Mouse (Mus musculus): ENCODE data around the gene Edc3. TPM values are rescaled to one million over a fixed set of nuclear protein-coding genes. Genes with fewer than 3 reads are reported as not detected.

Edc3 gene
- polyA plus RNA-seq, 1 experiment, result 0.69 TPM

DNA sequence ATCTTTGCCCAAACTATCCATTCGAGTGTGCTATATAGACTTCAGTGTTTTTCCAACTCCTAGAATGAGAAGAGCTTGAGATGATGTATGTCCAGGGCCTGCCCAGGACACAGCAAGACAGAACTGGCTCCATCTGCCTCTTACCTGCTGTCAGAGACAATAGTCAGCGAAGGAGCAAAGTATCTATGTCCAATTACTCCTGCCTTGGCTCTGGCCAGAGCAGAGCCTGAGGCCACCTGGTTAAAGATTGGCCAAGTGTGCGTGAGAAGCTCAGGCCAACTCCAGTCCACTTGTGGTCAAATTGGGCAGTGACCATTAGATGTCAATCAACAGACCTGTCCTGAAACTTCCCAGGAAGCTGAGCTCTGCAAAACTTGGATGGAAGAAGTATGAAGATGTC is 38.8 kb upstream of the Edc3 start:
- Histone ChIP-seq H3K27me3 (ENCODE audit: control insufficient read depth) (no peaks in the 10 kb centered on the region), H3K4me1 (ENCODE audit: control insufficient read depth) (peaks cover 5% of the 10 kb centered on the region), H3K36me3 (ENCODE audit: control insufficient read depth) (no peaks in the 10 kb centered on the region), H3K4me3 (replicated peaks) (no peak overlapping the region), H3K9me3 (ENCODE audit: control insufficient read depth, low read length) (no peaks in the 10 kb centered on the region)
- TF ChIP-seq TAL1 (IDR thresholded peaks at IDR 0.05; ENCODE audit: low read length) (no peak), GATA1 (IDR thresholded peaks at IDR 0.05; ENCODE audit: low read length) (no peak)

DNA sequence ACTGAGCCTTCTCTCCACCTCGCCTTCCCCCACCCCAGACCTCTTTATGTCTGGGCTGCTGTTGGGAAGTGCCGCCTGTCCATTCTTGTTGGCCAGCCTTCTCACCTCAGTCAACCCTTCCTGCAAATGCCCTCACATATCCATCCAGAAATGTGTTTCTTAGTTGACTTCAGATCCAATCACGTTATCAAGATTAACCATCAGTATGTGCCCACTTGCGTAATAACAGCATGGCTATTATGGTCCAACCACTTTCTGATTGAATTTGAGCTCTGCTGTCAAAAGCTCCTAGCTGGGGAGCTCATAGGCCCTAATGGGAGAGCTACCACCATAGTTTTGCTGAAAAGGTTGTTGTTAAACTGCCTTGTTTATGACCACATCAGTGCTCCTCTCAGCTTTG is 37.3 kb upstream of the Edc3 start:
- H3K4me3 ChIP-seq (replicated peaks), result no peak overlapping the region
- no peaks in the 10 kb centered on the region for H3K27me3 ChIP-seq (ENCODE audit: control insufficient read depth)
- H3K9me3 ChIP-seq (ENCODE audit: control insufficient read depth, low read length), result no peaks in the 10 kb centered on the region
- TF ChIP-seq TAL1 (IDR thresholded peaks at IDR 0.05; ENCODE audit: low read length), result no peak
- no peak for TF ChIP-seq GATA1 (IDR thresholded peaks at IDR 0.05; ENCODE audit: low read length)
- H3K4me1 ChIP-seq (ENCODE audit: control insufficient read depth), result peaks cover 5% of the 10 kb centered on the region
- H3K36me3 ChIP-seq (ENCODE audit: control insufficient read depth), result no peaks in the 10 kb centered on the region

DNA sequence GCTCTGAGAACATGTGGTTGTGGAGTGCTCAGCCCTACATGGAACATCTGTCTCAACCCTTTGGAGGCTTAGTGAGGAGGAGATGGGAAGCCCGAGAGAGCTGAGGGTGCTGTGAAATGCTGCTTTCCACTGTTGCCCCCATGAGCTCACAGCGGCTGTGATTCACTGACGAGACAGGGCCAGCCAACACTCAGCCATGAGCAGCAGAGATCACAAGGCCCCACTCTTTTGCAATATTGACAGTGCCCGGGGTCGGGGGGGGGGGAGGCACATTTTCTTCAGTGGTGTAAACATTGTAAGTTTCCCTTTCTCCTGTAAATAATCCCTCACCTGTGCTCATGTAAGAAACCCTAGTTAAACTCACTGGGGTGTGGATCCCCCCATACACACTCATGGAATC is 36.8 kb upstream of the Edc3 start:
- peaks cover 5% of the 10 kb centered on the region for H3K4me1 ChIP-seq (ENCODE audit: control insufficient read depth)
- H3K4me3 ChIP-seq (replicated peaks), result no peak overlapping the region
- H3K27me3 ChIP-seq (ENCODE audit: control insufficient read depth), result no peaks in the 10 kb centered on the region
- H3K9me3 ChIP-seq (ENCODE audit: control insufficient read depth, low read length), result no peaks in the 10 kb centered on the region
- TF ChIP-seq GATA1 (IDR thresholded peaks at IDR 0.05; ENCODE audit: low read length) (no peak), TAL1 (IDR thresholded peaks at IDR 0.05; ENCODE audit: low read length) (no peak)
- H3K36me3 ChIP-seq (ENCODE audit: control insufficient read depth), result no peaks in the 10 kb centered on the region

DNA sequence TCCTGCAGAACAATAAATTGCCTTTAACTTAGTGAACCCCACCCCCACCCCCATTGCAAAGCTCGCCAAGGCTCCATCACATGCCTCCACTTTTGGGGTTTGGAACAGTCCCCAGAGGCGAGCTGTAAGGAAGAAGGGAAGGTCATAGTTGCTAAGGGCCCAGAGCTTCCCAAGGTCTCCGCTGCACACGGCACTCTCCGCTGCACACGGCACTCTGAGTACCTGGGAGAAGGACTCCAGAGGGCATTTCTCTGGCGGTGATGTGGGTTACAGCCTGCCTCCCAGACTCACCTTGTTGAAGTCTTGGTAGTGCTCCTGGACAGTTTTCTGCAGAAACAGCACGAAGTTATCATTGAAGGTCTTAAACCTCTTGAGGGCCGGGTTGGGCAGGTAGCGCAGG is 26.9 kb upstream of the Edc3 start:
- H3K4me1 ChIP-seq (ENCODE audit: control insufficient read depth), result no peaks in the 10 kb centered on the region
- H3K4me3 ChIP-seq (replicated peaks), result no peak overlapping the region
- no peaks in the 10 kb centered on the region for H3K9me3 ChIP-seq (ENCODE audit: control insufficient read depth, low read length)
- peaks cover 8% of the 10 kb centered on the region; the same call in 1 of the 2 replicates for H3K27me3 ChIP-seq (ENCODE audit: control insufficient read depth)
- H3K36me3 ChIP-seq (ENCODE audit: control insufficient read depth), result no peaks in the 10 kb centered on the region
- TF ChIP-seq GATA1 (IDR thresholded peaks at IDR 0.05; ENCODE audit: low read length), result no peak
- no peak for TF ChIP-seq TAL1 (IDR thresholded peaks at IDR 0.05; ENCODE audit: low read length)

DNA sequence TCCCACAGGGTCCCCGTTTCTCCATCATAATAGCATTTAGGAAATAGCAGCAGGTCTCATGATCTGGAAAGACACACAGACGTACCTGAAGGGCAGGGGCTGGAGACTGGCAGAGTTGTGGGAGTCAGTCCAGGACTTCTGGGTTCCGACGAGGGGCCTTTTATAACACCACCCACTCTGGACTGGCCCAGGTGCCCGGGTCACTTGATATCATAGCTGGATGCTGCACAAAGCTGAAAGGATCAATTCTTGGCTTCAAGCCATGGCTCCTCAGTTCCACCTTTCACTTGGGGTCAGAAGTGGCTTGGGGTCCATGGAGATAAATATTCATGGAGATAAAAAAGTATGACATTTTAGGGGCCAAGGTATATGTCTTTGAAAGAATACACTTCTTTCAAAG is 24.8 kb upstream of the Edc3 start, which contains the start of gene Cyp1a2:
TSS of gene Cyp1a2 (minus strand) at position 184 of the 400 bp plus-strand sequence.
- Histone ChIP-seq H3K4me3 (replicated peaks) (no peak within 1 kb of the TSS), H3K36me3 (ENCODE audit: control insufficient read depth) (no peaks in the 10 kb centered on the region), H3K4me1 (ENCODE audit: control insufficient read depth) (peaks cover 7% of the 10 kb centered on the region), H3K27me3 (ENCODE audit: control insufficient read depth) (peaks cover 8% of the 10 kb centered on the region; the same call in 1 of the 2 replicates), H3K9me3 (ENCODE audit: control insufficient read depth, low read length) (no peaks in the 10 kb centered on the region)
- TF ChIP-seq GATA1 (IDR thresholded peaks at IDR 0.05; ENCODE audit: low read length) (no peak), TAL1 (IDR thresholded peaks at IDR 0.05; ENCODE audit: low read length) (no peak)

DNA sequence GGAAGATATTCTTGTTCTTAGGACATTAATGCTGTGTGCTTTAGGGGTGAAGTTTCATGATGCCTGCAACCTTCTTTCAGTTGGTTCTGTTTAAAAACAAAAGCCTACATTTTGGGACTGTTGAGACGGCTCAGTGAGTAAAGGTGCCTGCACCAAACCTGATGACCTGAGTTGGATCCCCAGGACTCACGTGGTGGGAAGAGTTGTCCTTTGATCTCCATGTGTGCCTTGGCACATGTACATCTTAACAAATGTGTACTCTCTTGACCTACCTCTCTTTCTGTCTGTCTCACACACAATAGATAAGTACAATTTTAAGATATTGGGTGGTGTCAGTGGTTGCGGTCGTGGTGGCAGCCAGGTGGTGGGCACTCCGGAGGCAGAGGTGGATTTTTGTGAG is 22.3 kb upstream of the Edc3 start:
- TF ChIP-seq TAL1 (IDR thresholded peaks at IDR 0.05; ENCODE audit: low read length) (no peak), GATA1 (IDR thresholded peaks at IDR 0.05; ENCODE audit: low read length) (no peak)
- no peak overlapping the region for H3K4me3 ChIP-seq (replicated peaks)
- H3K9me3 ChIP-seq (ENCODE audit: control insufficient read depth, low read length), result no peaks in the 10 kb centered on the region
- H3K27me3 ChIP-seq (ENCODE audit: control insufficient read depth), result peaks cover 7% of the 10 kb centered on the region; the same call in 1 of the 2 replicates
- H3K4me1 ChIP-seq (ENCODE audit: control insufficient read depth), result peaks cover 7% of the 10 kb centered on the region
- no peaks in the 10 kb centered on the region for H3K36me3 ChIP-seq (ENCODE audit: control insufficient read depth)

DNA sequence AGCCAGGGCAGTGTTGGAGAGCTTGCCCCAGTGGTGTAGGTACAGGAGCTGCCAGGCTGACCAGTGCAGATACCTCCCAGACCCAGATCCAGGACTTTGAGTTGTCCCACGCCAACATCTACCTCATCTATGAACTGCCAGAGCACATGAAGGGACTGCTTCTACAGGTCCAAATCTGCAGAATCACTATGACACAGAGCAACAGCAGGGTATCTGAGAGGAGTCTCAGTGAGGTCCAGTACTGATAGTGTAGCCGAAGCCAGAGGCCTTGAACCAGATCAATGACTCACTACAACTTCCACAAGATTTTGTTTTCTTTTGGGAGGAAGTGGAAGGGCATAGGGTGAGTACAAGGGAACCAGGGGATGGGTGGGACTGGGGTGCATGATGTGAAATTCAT is 20.6 kb upstream of the Edc3 start, which contains the start of gene Cyp1a1:
TSS of gene Cyp1a1 (plus strand) at position 178 of the 400 bp plus-strand sequence.
- peaks cover 7% of the 10 kb centered on the region for H3K4me1 ChIP-seq (ENCODE audit: control insufficient read depth)
- no peak within 1 kb of the TSS for H3K4me3 ChIP-seq (replicated peaks)
- H3K9me3 ChIP-seq (ENCODE audit: control insufficient read depth, low read length), result no peaks in the 10 kb centered on the region
- no peak for TF ChIP-seq GATA1 (IDR thresholded peaks at IDR 0.05; ENCODE audit: low read length)
- TF ChIP-seq TAL1 (IDR thresholded peaks at IDR 0.05; ENCODE audit: low read length), result no peak
- H3K36me3 ChIP-seq (ENCODE audit: control insufficient read depth), result no peaks in the 10 kb centered on the region
- peaks cover 10% of the 10 kb centered on the region for H3K27me3 ChIP-seq (ENCODE audit: control insufficient read depth)

DNA sequence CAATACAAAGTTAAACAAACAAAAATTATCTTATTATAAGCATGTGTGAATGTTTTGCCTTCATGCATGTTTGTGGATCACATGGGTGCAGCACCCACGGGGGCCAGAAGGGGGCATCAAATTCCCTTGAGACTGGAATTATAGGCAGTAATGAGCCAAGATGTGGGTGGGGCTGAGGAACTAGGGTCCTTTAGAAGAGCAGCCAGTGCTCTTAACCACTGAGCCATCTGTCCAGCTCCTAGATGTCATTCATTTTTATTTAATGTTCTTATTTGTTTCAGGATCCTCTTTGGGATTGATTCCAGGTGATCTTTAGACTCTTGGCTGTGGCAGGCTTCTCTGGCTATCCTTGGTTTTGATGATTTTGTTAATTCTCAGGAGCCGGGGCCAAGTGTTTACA is 20.2 kb upstream of the Edc3 start:
- TF ChIP-seq TAL1 (IDR thresholded peaks at IDR 0.05; ENCODE audit: low read length) (no peak), GATA1 (IDR thresholded peaks at IDR 0.05; ENCODE audit: low read length) (no peak)

DNA sequence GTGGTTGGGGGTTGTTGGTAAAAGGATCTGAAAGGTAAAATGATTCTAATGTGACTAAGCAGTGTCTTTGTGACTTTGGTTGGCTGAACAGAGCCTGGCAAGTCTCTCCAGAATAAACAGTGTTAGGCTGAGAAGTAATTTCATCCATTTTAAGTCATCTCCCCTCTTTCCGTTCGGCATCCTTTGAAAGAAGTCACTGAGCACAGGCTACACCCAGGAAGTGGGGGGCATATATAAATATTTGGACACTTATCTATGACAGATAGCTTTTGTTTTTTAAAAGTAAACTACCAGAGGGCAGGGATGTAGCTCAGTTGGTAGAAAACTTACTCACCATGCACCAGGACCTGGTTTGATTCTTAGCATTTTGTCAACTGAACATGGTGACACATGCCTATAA is 19.7 kb upstream of the Edc3 start:
- Histone ChIP-seq H3K9me3 (ENCODE audit: control insufficient read depth, low read length) (no peaks in the 10 kb centered on the region), H3K4me1 (ENCODE audit: control insufficient read depth) (peaks cover 7% of the 10 kb centered on the region), H3K36me3 (ENCODE audit: control insufficient read depth) (no peaks in the 10 kb centered on the region), H3K4me3 (replicated peaks) (no peak overlapping the region), H3K27me3 (ENCODE audit: control insufficient read depth) (peaks cover 16% of the 10 kb centered on the region)
- TF ChIP-seq TAL1 (IDR thresholded peaks at IDR 0.05; ENCODE audit: low read length), result no peak
- no peak for TF ChIP-seq GATA1 (IDR thresholded peaks at IDR 0.05; ENCODE audit: low read length)

More for the DNA sequence above, 20.2 kb upstream of the Edc3 start:
- no peaks in the 10 kb centered on the region for H3K36me3 ChIP-seq (ENCODE audit: control insufficient read depth)
- H3K4me1 ChIP-seq (ENCODE audit: control insufficient read depth), result peaks cover 7% of the 10 kb centered on the region
- no peaks in the 10 kb centered on the region for H3K9me3 ChIP-seq (ENCODE audit: control insufficient read depth, low read length)
- H3K27me3 ChIP-seq (ENCODE audit: control insufficient read depth), result peaks cover 12% of the 10 kb centered on the region
- no peak overlapping the region for H3K4me3 ChIP-seq (replicated peaks)

DNA sequence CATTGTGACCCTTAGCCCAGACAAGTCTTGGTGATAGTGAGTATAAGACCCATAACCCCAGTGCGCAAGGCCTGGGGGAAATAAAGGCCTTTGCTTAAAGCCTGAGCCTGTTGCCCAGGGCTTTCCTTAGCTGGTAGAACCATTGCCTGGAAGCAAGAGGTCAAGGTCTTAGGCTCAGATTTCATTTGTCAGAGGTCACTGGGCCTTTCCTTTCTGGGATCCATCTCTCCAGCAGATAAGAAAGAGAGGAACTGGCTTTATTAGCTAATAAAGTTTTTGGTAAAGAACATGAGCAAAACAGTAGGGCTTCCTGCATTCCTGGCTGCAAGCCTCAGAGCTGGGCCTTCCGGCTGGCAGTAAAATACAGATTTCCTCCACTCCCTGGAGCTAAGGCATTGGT is 14.2 kb upstream of the Edc3 start:
- peaks cover 20% of the 10 kb centered on the region for H3K4me1 ChIP-seq (ENCODE audit: control insufficient read depth)
- no peaks in the 10 kb centered on the region for H3K36me3 ChIP-seq (ENCODE audit: control insufficient read depth)
- no peaks in the 10 kb centered on the region for H3K9me3 ChIP-seq (ENCODE audit: control insufficient read depth, low read length)
- no peak overlapping the region for H3K4me3 ChIP-seq (replicated peaks)
- peaks cover 61% of the 10 kb centered on the region for H3K27me3 ChIP-seq (ENCODE audit: control insufficient read depth)
- TF ChIP-seq GATA1 (IDR thresholded peaks at IDR 0.05; ENCODE audit: low read length) (no peak), TAL1 (IDR thresholded peaks at IDR 0.05; ENCODE audit: low read length) (no peak)
